Mouse (Mus musculus) frontal cortex, postnatal 14 days (tissue): ENCODE results near the gene Paxx.
A peak's percentile ranks its signal among the peaks of the same experiment; 100 is the strongest.

Source experiments
- DNase-seq, 2 experiments: peaks; one replicate each; pipeline ENCODE4 v3.0.0; 2022; ENCODE audit warnings: low spot score in 2 of 2

Paxx gene

GRCm38 (mm10) chr2:25460551-25461309 is at the start of gene Paxx:
TSS of gene Paxx (minus strand) at chr2:25461094.
- peak; percentile 89 to 91 for DNase-seq

- DNase-seq, result no peak
These were observed 49.0 kb upstream of the Paxx start for GRCm38 (mm10) chr2:25509912-25510311.

- DNase-seq, result no peak
These were observed 46.1 kb upstream of the Paxx start for GRCm38 (mm10) chr2:25506964-25507363.

GRCm38 (mm10) chr2:25505860-25506259 is 45.0 kb upstream of the Paxx start:
- no peak for DNase-seq

- DNase-seq, result no peak
These were observed 44.1 kb upstream of the Paxx start for GRCm38 (mm10) chr2:25505000-25505399.

- no peak for DNase-seq
These were observed 43.6 kb upstream of the Paxx start for GRCm38 (mm10) chr2:25504538-25504937.

- no peak for DNase-seq
These were observed 41.8 kb upstream of the Paxx start for GRCm38 (mm10) chr2:25502726-25503125.

GRCm38 (mm10) chr2:25501593-25502486 is 40.9 kb upstream of the Paxx start, which contains the start of gene C8g:
TSS of gene C8g (minus strand) at chr2:25501719.
- DNase-seq, result no peak

GRCm38 (mm10) chr2:25500576-25501405 is 39.9 kb upstream of the Paxx start, which contains the start of gene Fbxw5:
TSS of gene Fbxw5 (plus strand) at chr2:25500750.
- peak; percentile 68 to 69 for DNase-seq

GRCm38 (mm10) chr2:25500071-25500575 is 39.2 kb upstream of the Paxx start:
- DNase-seq, result no peak

GRCm38 (mm10) chr2:25498622-25499478 is 38.0 kb upstream of the Paxx start:
- DNase-seq, result no peak

GRCm38 (mm10) chr2:25497846-25498575 is 37.1 kb upstream of the Paxx start:
- no peak for DNase-seq

- no peak for DNase-seq
These were observed 35.6 kb upstream of the Paxx start for GRCm38 (mm10) chr2:25496462-25496861.

GRCm38 (mm10) chr2:25493476-25493961 is 32.6 kb upstream of the Paxx start, which contains the start of gene Lcn12:
TSS of gene Lcn12 (minus strand) at chr2:25493911.
- DNase-seq, result no peak

GRCm38 (mm10) chr2:25492988-25493387 is 32.1 kb upstream of the Paxx start:
- no peak for DNase-seq

- DNase-seq, result no peak
These were observed 27.8 kb upstream of the Paxx start for GRCm38 (mm10) chr2:25488671-25489068.

- DNase-seq, result no peak
These were observed 27.2 kb upstream of the Paxx start for GRCm38 (mm10) chr2:25487965-25488670.

GRCm38 (mm10) chr2:25484901-25485647 is 24.2 kb upstream of the Paxx start:
- DNase-seq, result no peak
